Mouse (Mus musculus) myocyte (in vitro differentiated cells): ENCODE measurements at regions not wholly inside any gene's neighbourhood (a gene's known extent, or its start where the extent isn't known, plus 50 kb on each side); places are given as distances from the start of the nearest gene placed in this dataset.

ENCODE experiments used
- H3K27me3 ChIP-seq: one replicate; pipeline ENCODE4 v1.6.1; 2011; ENCODE audit not compliant: control insufficient read depth, insufficient read depth, insufficient read length
- H3K36me3 ChIP-seq: one replicate; pipeline ENCODE4 v1.6.1; 2011; ENCODE audit not compliant: control insufficient read depth, insufficient read depth
- H3K4me2 ChIP-seq: one replicate; pipeline ENCODE4 v1.6.1; 2011; ENCODE audit warnings: low read depth, control low read depth
- H3K4me3 ChIP-seq: one replicate; pipeline ENCODE4 v1.5.1; 2011; ENCODE audit warnings: mild to moderate bottlenecking, control low read depth, moderate library complexity
- H3K79me2 ChIP-seq: one replicate; pipeline ENCODE4 v1.6.1; 2011; ENCODE audit not compliant: control insufficient read depth, insufficient read depth
- H3ac ChIP-seq: one replicate; pipeline ENCODE4 v1.6.1; 2011; ENCODE audit not compliant: control insufficient read depth, insufficient read length
- CEBPB ChIP-seq: IDR thresholded peaks from 2 replicates; pipeline ENCODE4 v1.6.1; 2011; ENCODE audit warnings: mild to moderate bottlenecking, moderate library complexity; ENCODE audit not compliant: poor library complexity, insufficient read depth, severe bottlenecking
- E2F4 ChIP-seq: IDR thresholded peaks from one replicate; pipeline ENCODE4 v1.6.1; 2011; ENCODE audit warnings: mild to moderate bottlenecking, control low read depth, moderate library complexity; ENCODE audit not compliant: insufficient read depth
- MAX ChIP-seq: IDR thresholded peaks from one replicate; pipeline ENCODE4 v1.6.1; 2011; ENCODE audit warnings: low read depth, mild to moderate bottlenecking, control low read depth
- MYOD1 ChIP-seq, 3 experiments: IDR thresholded peaks; one replicate each; pipeline ENCODE4 v1.6.1; 2011; ENCODE audit warnings: control low read depth in 2 of 3, low read depth in 2 of 3, mild to moderate bottlenecking in 2 of 3, moderate library complexity in 1 of 3; ENCODE audit not compliant: insufficient read length in 2 of 3, control insufficient read depth in 1 of 3
- MYOG ChIP-seq, 3 experiments: IDR thresholded peaks; one replicate each; pipeline ENCODE4 v1.6.1; 2011; ENCODE audit warnings: control low read depth in 2 of 3, low read depth in 2 of 3, mild to moderate bottlenecking in 2 of 3; ENCODE audit not compliant: insufficient read length in 2 of 3, control insufficient read depth in 1 of 3, insufficient read depth in 1 of 3
- POLR2A ChIP-seq: IDR thresholded peaks from one replicate; pipeline ENCODE4 v1.6.1; 2011; ENCODE audit warnings: low read depth, mild to moderate bottlenecking, control low read depth, moderate library complexity; ENCODE audit not compliant: insufficient read length
- POLR2AphosphoS2 ChIP-seq: IDR thresholded peaks from one replicate; pipeline ENCODE4 v1.6.1; 2011; ENCODE audit warnings: low read depth, control low read depth; ENCODE audit not compliant: insufficient read length
- REST ChIP-seq: IDR thresholded peaks from one replicate; pipeline ENCODE4 v1.6.1; 2011; ENCODE audit warnings: mild to moderate bottlenecking, control low read depth, moderate library complexity; ENCODE audit not compliant: insufficient read depth, insufficient read length
- SRF ChIP-seq: IDR thresholded peaks from one replicate; pipeline ENCODE4 v1.6.1; 2011; ENCODE audit warnings: low read depth; ENCODE audit not compliant: control insufficient read depth, insufficient read length
- TCF12 ChIP-seq: IDR thresholded peaks from one replicate; pipeline ENCODE4 v1.6.1; 2011; ENCODE audit warnings: mild to moderate bottlenecking, control low read depth; ENCODE audit not compliant: poor library complexity, insufficient read depth, severe bottlenecking
- TCF3 ChIP-seq: IDR thresholded peaks from one replicate; pipeline ENCODE4 v1.6.1; 2011; ENCODE audit warnings: low read depth, control low read depth; ENCODE audit not compliant: insufficient read length
- USF1 ChIP-seq: IDR thresholded peaks from one replicate; pipeline ENCODE4 v1.6.1; 2011; ENCODE audit warnings: low read depth, mild to moderate bottlenecking, control low read depth, moderate library complexity

GRCm38 (mm10) chr16:5810986-5811653 is 74.0 kb upstream of the Rbfox1 start:
- Histone ChIP-seq H3ac (no peak overlapping the region), H3K4me2 (no peak overlapping the region), H3K4me3 (no peak overlapping the region), H3K36me3 (no peaks in the 10 kb centered on the region), H3K79me2 (no peaks in the 10 kb centered on the region), H3K27me3 (no peaks in the 10 kb centered on the region)
- TF ChIP-seq POLR2A, result no peak
- TF ChIP-seq E2F4, result no peak
- no peak for TF ChIP-seq USF1
- TF ChIP-seq MAX, result no peak
- no peak for TF ChIP-seq POLR2AphosphoS2
- TF ChIP-seq TCF12, result no peak
- no peak for TF ChIP-seq REST
- TF ChIP-seq SRF, result no peak
- TF ChIP-seq TCF3, result no peak
- no peak for TF ChIP-seq MYOD1 (IDR thresholded peaks at IDR 0.05; ENCODE audit: control insufficient read depth in 1 of 3, insufficient read length in 2 of 3, low read depth in 2 of 3)
- TF ChIP-seq MYOG (IDR thresholded peaks at IDR 0.05; ENCODE audit: control insufficient read depth in 1 of 3, insufficient read depth in 1 of 3, insufficient read length in 2 of 3, low read depth in 2 of 3), result no peak
- TF ChIP-seq CEBPB, result no peak

GRCm38 (mm10) chr16:5798188-5798587 is 87.0 kb upstream of the Rbfox1 start:
- Histone ChIP-seq H3ac (no peak overlapping the region), H3K79me2 (no peaks in the 10 kb centered on the region), H3K36me3 (no peaks in the 10 kb centered on the region), H3K27me3 (no peaks in the 10 kb centered on the region), H3K4me3 (no peak overlapping the region), H3K4me2 (no peak overlapping the region)
- TF ChIP-seq CEBPB, result no peak

GRCm38 (mm10) chr16:5792216-5792615 is 92.9 kb upstream of the Rbfox1 start:
- no peak overlapping the region for H3ac ChIP-seq
- TF ChIP-seq MYOG (IDR thresholded peaks at IDR 0.05; ENCODE audit: control insufficient read depth in 1 of 3, insufficient read depth in 1 of 3, insufficient read length in 2 of 3, low read depth in 2 of 3) (no peak), USF1 (no peak), E2F4 (no peak), MAX (no peak), CEBPB (no peak), POLR2A (no peak), TCF12 (no peak), POLR2AphosphoS2 (no peak), MYOD1 (IDR thresholded peaks at IDR 0.05; ENCODE audit: control insufficient read depth in 1 of 3, insufficient read length in 2 of 3, low read depth in 2 of 3) (no peak), REST (no peak), TCF3 (no peak), SRF (no peak)
- no peaks in the 10 kb centered on the region for H3K36me3 ChIP-seq
- H3K79me2 ChIP-seq, result no peaks in the 10 kb centered on the region
- H3K4me3 ChIP-seq, result no peak overlapping the region
- no peak overlapping the region for H3K4me2 ChIP-seq
- no peaks in the 10 kb centered on the region for H3K27me3 ChIP-seq

GRCm38 (mm10) chr16:5790161-5790560 is 95.0 kb upstream of the Rbfox1 start:
- no peaks in the 10 kb centered on the region for H3K27me3 ChIP-seq
- no peaks in the 10 kb centered on the region for H3K36me3 ChIP-seq
- no peak overlapping the region for H3ac ChIP-seq
- TF ChIP-seq TCF3, result no peak
- TF ChIP-seq MAX, result no peak
- no peak for TF ChIP-seq CEBPB
- TF ChIP-seq TCF12, result no peak
- TF ChIP-seq REST, result no peak
- no peak for TF ChIP-seq SRF
- no peak for TF ChIP-seq POLR2AphosphoS2
- no peak overlapping the region for H3K4me3 ChIP-seq
- H3K79me2 ChIP-seq, result no peaks in the 10 kb centered on the region
- H3K4me2 ChIP-seq, result no peak overlapping the region

- TF ChIP-seq TCF12 (no peak), MAX (no peak), MYOD1 (IDR thresholded peaks at IDR 0.05; ENCODE audit: control insufficient read depth in 1 of 3, insufficient read length in 2 of 3, low read depth in 2 of 3) (no peak), POLR2AphosphoS2 (no peak), REST (no peak), SRF (no peak), CEBPB (no peak), MYOG (IDR thresholded peaks at IDR 0.05; ENCODE audit: control insufficient read depth in 1 of 3, insufficient read depth in 1 of 3, insufficient read length in 2 of 3, low read depth in 2 of 3) (no peak), TCF3 (no peak), USF1 (no peak), E2F4 (no peak), POLR2A (no peak)
- Histone ChIP-seq H3K79me2 (no peaks in the 10 kb centered on the region), H3K4me2 (no peak overlapping the region)
Measured at GRCm38 (mm10) chr16:5787206-5787605, 97.9 kb upstream of the Rbfox1 start.

More at GRCm38 (mm10) chr16:5787206-5787605, 97.9 kb upstream of the Rbfox1 start:
- H3K27me3 ChIP-seq, result no peaks in the 10 kb centered on the region
- H3K4me3 ChIP-seq, result no peak overlapping the region
- no peak overlapping the region for H3ac ChIP-seq
- no peaks in the 10 kb centered on the region for H3K36me3 ChIP-seq
